Mouse (Mus musculus): ENCODE results near the gene Cdk1.

DNA sequence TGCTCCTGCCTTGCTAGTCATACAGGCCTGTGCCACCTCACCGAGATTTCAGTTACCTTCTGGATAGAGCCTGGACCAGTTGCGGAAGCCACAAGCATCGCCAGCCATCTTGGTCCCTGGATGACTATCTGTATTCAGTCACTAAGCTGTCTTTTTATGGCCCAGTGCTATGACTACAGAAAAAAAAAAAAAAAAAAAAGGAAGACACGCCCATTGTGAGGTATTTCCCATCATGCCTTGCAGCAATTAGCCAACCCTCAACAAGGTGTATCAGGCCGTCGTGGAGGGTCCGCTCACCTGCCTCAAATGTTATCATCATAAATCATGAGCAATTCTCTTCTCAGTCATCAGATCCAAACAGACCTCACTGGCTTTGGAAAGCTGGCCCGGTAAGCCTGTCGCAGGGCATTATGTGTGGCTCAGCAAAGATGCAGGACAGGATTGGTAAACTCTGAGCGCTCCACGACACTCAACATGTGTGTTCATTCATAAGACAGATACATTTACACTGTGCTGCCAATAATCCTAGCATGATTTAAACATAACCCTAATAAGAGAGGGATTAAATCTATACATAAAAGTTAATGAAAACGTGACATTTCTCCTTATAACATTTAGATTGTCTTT lies 24.6 kb downstream of the Cdk1 start:
- no peak for TF ChIP-seq CTCF (conservative IDR thresholded peaks at IDR 0.05; ENCODE audit: low read length)
- TF ChIP-seq NANOG (IDR thresholded peaks at IDR 0.05; ENCODE audit: borderline replicate concordance, low read length) = no peak
- TF ChIP-seq POU5F1 (IDR thresholded peaks at IDR 0.05; ENCODE audit: borderline replicate concordance, low read length) = no peak
